Mouse (Mus musculus): ENCODE measurements around the gene Galnt16.

Gene Galnt16

GRCm38 (mm10) chr12:80595968-80596367, 77.9 kb downstream of the Galnt16 start:
- DNase-seq (ENCODE audit: low spot score in 2 of 2) = no peak

GRCm38 (mm10) chr12:80598236-80598635, 80.2 kb downstream of the Galnt16 start:
- DNase-seq (ENCODE audit: low spot score in 2 of 2) = no peak

- peak; percentile 25 to 40 for DNase-seq (ENCODE audit: low spot score in 2 of 2)
Observed at GRCm38 (mm10) chr12:80598756-80599155, 80.7 kb downstream of the Galnt16 start.

- no peak for DNase-seq (ENCODE audit: low spot score in 2 of 2)
Observed at GRCm38 (mm10) chr12:80601597-80602269, 83.7 kb downstream of the Galnt16 start.

GRCm38 (mm10) chr12:80602432-80602831, 84.4 kb downstream of the Galnt16 start:
- DNase-seq (ENCODE audit: low spot score in 2 of 2) = no peak

GRCm38 (mm10) chr12:80603566-80603965, 85.5 kb downstream of the Galnt16 start:
- no peak for DNase-seq (ENCODE audit: low spot score in 2 of 2)

- DNase-seq (ENCODE audit: low spot score in 2 of 2) = peak; percentile 21 to 40
Observed at GRCm38 (mm10) chr12:80604218-80604617, 86.1 kb downstream of the Galnt16 start.

GRCm38 (mm10) chr12:80608576-80608975, 90.5 kb downstream of the Galnt16 start:
- DNase-seq (ENCODE audit: low spot score in 2 of 2) = no peak

GRCm38 (mm10) chr12:80609928-80610327, 91.9 kb downstream of the Galnt16 start:
- DNase-seq (ENCODE audit: low spot score in 2 of 2) = no peak

- no peak for DNase-seq (ENCODE audit: low spot score in 2 of 2)
Observed at GRCm38 (mm10) chr12:80612113-80612791, 94.2 kb downstream of the Galnt16 start.

GRCm38 (mm10) chr12:80615371-80616257, 97.5 kb downstream of the Galnt16 start:
- DNase-seq (ENCODE audit: low spot score in 2 of 2) = no peak

- DNase-seq (ENCODE audit: low spot score in 2 of 2) = no peak
Observed at GRCm38 (mm10) chr12:80620501-80620900, 102.4 kb downstream of the Galnt16 start.

GRCm38 (mm10) chr12:80631790-80632189, 113.7 kb downstream of the Galnt16 start:
- DNase-seq (ENCODE audit: low spot score in 2 of 2) = no peak

GRCm38 (mm10) chr12:80642725-80643692, 124.9 kb downstream of the Galnt16 start:
- DNase-seq (ENCODE audit: low spot score in 2 of 2) = peak in 1 of 2 experiments; percentile 32

- DNase-seq (ENCODE audit: low spot score in 2 of 2) = peak; percentile 96 to 97
Observed at GRCm38 (mm10) chr12:80643693-80644505, 125.8 kb downstream of the Galnt16 start, which contains the start of the genes Slc39a9 and Erh. TSS of gene Slc39a9 (plus strand) at chr12:80643883. TSS of gene Erh (minus strand) at chr12:80644341.

- DNase-seq (ENCODE audit: low spot score in 2 of 2) = no peak
Observed at GRCm38 (mm10) chr12:80644506-80644868, 126.4 kb downstream of the Galnt16 start.

GRCm38 (mm10) chr12:80646377-80646776, 128.3 kb downstream of the Galnt16 start:
- DNase-seq (ENCODE audit: low spot score in 2 of 2) = no peak

GRCm38 (mm10) chr12:80653951-80654658, 136.0 kb downstream of the Galnt16 start:
- DNase-seq (ENCODE audit: low spot score in 2 of 2) = no peak

- DNase-seq (ENCODE audit: low spot score in 2 of 2) = no peak
Observed at GRCm38 (mm10) chr12:80654659-80655025, 136.6 kb downstream of the Galnt16 start.

GRCm38 (mm10) chr12:80658661-80659060, 140.6 kb downstream of the Galnt16 start:
- DNase-seq (ENCODE audit: low spot score in 2 of 2) = no peak
